In the genomic region with DNA sequence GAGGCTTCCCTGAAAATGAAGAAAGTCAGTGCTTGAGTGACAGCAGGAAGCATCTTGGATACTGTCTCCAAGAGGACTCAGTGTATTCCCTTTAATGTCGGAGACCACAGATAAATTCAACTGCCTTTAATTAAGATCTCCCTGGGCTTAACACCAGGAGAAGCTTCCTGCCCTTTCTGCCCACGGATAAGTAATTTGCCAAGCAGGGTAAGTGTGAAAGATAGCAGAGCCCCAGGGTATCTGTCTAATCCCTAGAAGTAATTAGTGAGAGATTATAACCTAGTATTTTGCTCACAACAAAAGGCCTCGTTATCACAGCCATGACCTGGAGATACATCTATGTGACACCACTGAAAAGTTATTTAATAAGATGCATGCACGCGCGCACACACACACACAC, we compare ENCODE assay signal across 18 mouse cellular contexts.
"Had no signal": no experiment of that assay in that cellular context is flagged by ENCODE, and none has a peak within 500 bp of the region (broad histone marks: within the 10 kb centered on the region; RNA-seq: fewer than 3 reads in every experiment).

No protein-coding gene starts in this region.

- H3K27ac ChIP-seq: liver, embryonic 13.5 days; liver, embryonic 15.5 days; lung, embryonic 15.5 days; macrophage; neural tube, embryonic 12.5 days; stomach, embryonic 15.5 days; stomach, postnatal 0 days had no signal

- H3K4me3 ChIP-seq: liver, embryonic 13.5 days; liver, embryonic 15.5 days; lung, embryonic 15.5 days; megakaryocyte, embryonic 14.5 days; neural tube, embryonic 12.5 days; stomach, embryonic 15.5 days had no signal

- H3K9ac ChIP-seq: liver, embryonic 13.5 days; liver, embryonic 15.5 days; liver, postnatal 0 days; lung, embryonic 15.5 days; neural tube, embryonic 12.5 days; stomach, embryonic 15.5 days had no signal

- H3K27me3 ChIP-seq: liver, embryonic 13.5 days; liver, embryonic 15.5 days; lung, embryonic 15.5 days; megakaryocyte, embryonic 14.5 days; neural tube, embryonic 12.5 days; stomach, embryonic 15.5 days had no signal

- H3K9me3 ChIP-seq: liver, embryonic 13.5 days; liver, embryonic 15.5 days; lung, embryonic 15.5 days; neural tube, embryonic 12.5 days; stomach, embryonic 15.5 days had no signal

- DNase-seq: liver, embryonic 13.5 days; liver, postnatal 0 days; lung, adult 2 months; lung, postnatal 14 days; lung, postnatal 36 days; right cerebral cortex, postnatal 14 days; thymus, adult 2 months; thymus, postnatal 25 days; thymus, postnatal 4 days had no signal

- H3K4me1 ChIP-seq: liver, embryonic 13.5 days; liver, embryonic 15.5 days; lung, embryonic 15.5 days; megakaryocyte, embryonic 14.5 days; neural tube, embryonic 12.5 days; stomach, embryonic 15.5 days had no signal

- H3K4me2 ChIP-seq: liver, embryonic 11.5 days; liver, embryonic 13.5 days; liver, embryonic 15.5 days; lung, embryonic 15.5 days; neural tube, embryonic 12.5 days; stomach, embryonic 15.5 days had no signal

- ATAC-seq: liver, postnatal 0 days; lung, postnatal 0 days had no signal

- H3K36me3 ChIP-seq: liver, embryonic 13.5 days; liver, embryonic 15.5 days; lung, embryonic 15.5 days; neural tube, embryonic 12.5 days; stomach, embryonic 15.5 days had no signal
